Mouse (Mus musculus): ENCODE measurements around the gene Rgsl1. TPM values are rescaled to one million over a fixed set of nuclear protein-coding genes. Genes with fewer than 3 reads are reported as not detected.
"Not testable (repeated sequence)": the region's sequence is repeated elsewhere in the genome, so short reads cannot be mapped to it uniquely, and the experiment has no call there.

The Rgsl1 gene
- total RNA-seq, 2 experiments from 2014 or later, result 0.18 TPM; not detected in 1

DNA sequence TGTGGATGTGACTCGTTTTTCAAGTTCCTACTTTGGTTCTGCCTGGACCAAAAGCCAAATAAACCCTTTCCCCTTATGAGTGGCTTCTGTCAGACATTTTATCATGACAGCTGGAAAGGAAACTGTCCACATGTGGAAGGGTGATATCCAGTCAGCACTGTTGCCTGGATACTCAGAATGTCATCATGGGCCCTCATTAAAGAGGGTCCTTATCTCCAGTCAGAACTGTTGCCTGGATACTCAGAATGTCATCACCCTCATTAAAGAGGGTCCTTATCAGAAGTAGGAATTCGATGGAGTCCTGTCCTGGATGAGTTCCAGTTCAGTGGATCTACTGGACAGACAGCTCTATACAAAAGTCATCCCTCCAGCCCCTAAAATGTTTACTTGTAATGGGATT lies 29.7 kb downstream of the Rgsl1 start:
- DNase-seq, result no peak
- H3K27ac ChIP-seq, result no peak overlapping the region
- no peak overlapping the region for H3K4me3 ChIP-seq
- no peak for TF ChIP-seq CTCF (IDR thresholded peaks at IDR 0.05)
- intact Hi-C loops (cut with DNase I), result no loop called here

DNA sequence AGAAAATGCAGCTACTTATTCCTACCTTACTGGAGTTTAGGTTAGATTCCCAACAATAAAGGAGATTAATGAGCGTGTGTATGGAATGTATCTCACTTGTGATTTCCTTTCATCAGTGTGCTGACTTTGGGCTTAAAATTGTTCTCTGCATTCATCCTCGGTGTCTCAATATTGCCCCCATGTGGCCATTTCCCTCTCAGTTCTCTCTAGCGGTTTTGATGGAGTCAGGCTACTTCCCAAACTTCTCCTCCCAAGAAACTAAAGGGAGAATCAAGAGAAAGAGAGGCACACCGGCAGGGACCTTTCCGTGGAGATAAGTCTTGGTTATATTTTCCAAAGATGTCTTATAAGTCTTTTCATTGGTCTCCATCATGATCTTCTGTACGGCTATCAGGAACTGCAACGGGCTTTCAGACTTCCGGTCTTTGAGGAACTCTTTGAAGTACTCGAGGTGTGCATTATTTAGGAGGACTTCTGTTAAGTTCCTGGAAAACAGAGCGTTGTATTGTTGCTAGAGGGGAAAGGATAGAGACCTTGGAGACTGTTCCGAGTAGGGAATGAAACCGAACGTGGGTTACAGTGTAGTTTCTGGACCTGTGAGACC lies 36.5 kb downstream of the Rgsl1 start:
- peak; percentile 76 for TF ChIP-seq CTCF (IDR thresholded peaks at IDR 0.05)
- Histone ChIP-seq H3K27ac (no peak overlapping the region), H3K4me3 (peak overlapping the region; percentile 56)
- peak; percentile 50 for DNase-seq
- intact Hi-C loops (cut with DNase I), result loop anchor here (5.0 kb wide), 1 partner anchor 250 kb away; no protein-coding TSS in a partner anchor

DNA sequence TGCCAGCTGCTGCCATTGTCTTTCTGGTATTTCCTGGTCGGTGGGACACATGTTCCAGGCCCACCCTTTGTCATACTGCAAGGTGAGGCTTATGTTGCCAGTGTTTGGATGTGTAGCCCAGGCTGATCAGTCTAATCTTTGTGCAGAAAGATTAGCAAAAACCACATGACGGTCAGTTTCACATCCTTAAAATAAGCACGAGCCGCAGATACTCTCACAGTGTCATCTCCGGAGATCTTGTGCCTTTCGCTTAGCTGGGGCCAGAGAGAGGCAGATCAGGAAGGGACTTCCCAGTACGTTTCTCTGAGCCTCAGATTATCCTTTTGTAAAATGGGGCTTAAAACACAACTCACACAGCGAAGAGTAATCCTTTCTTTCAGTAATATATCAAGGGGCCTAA lies 40.4 kb downstream of the Rgsl1 start:
- Histone ChIP-seq H3K27ac (peak overlapping the region; percentile 62; the same call in 1 of the 2 replicates), H3K4me3 (no peak overlapping the region)
- intact Hi-C loops (cut with DNase I), result no loop called here
- DNase-seq, result no peak
- no peak for TF ChIP-seq CTCF (IDR thresholded peaks at IDR 0.05)

DNA sequence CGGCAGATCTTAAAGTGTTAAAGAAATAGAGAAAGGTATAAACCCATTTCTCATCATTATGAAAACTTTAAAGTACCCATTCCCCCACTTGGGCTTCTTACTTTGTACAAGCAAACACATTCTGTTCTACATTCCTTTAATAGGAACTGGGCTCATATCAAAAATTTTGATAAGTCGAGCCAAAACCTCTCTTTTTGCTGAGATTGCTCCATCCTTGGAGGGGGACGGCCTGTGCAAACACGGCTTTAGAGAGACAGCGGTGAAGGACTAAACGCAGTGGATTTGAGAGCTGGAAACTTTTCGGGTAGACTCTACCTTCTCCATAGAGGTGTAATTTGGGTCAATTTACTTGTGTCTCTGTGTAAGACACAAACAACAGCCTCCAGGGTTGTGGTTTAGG lies 41.3 kb downstream of the Rgsl1 start:
- DNase-seq, result no peak
- peak overlapping the region; percentile 62 for H3K27ac ChIP-seq
- H3K4me3 ChIP-seq, result peak overlapping the region; percentile 16; the same call in 1 of the 2 replicates
- intact Hi-C loops (cut with DNase I), result no loop called here
- TF ChIP-seq CTCF (IDR thresholded peaks at IDR 0.05), result no peak

DNA sequence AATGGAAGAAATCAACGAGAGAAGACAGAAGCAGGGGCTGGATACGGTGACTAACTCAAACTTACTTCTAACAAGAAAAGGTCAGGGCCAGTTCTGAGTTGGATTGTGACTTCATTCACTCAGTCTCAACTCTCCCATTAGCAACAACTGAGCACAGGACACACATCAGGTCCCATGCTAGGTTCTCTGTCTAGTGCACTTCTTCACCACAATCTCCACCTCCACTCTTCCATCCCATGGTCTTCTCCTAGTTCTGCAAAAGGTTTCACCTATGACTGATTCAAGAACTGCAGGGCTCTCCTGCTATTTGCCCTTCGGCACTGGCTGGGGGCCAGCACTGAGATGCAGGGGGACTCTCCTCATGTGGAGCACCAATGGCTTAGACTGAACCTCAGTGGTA lies 49.7 kb downstream of the Rgsl1 start:
- intact Hi-C loops (cut with DNase I), result no loop called here

DNA sequence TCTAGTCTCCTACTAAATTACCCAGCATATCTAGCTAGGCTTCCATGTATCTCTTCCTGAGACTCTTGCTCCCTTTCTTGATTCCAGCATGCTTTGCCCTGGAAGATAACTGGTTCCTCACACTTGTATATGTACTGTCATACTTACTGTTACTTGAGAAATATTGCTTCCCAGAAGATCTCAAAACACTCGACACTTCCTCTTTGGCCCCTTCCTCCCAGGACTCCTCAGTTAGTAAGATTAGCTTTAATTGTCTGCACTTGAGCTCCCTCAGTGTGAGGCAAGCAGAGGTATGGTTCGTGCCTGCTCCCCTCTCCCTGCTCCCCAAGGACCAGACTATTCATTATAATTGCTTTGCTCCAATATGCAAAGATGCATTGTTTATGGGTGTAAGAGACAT lies 53.2 kb downstream of the Rgsl1 start:
- no peak for TF ChIP-seq CTCF (IDR thresholded peaks at IDR 0.05)
- Histone ChIP-seq H3K27ac (no peak overlapping the region), H3K4me3 (no peak overlapping the region)
- intact Hi-C loops (cut with DNase I), result no loop called here
- DNase-seq, result no peak

More for the DNA sequence above, 49.7 kb downstream of the Rgsl1 start:
- TF ChIP-seq CTCF (IDR thresholded peaks at IDR 0.05), result no peak
- H3K4me3 ChIP-seq, result no peak overlapping the region
- DNase-seq, result no peak
- H3K27ac ChIP-seq, result no peak overlapping the region

DNA sequence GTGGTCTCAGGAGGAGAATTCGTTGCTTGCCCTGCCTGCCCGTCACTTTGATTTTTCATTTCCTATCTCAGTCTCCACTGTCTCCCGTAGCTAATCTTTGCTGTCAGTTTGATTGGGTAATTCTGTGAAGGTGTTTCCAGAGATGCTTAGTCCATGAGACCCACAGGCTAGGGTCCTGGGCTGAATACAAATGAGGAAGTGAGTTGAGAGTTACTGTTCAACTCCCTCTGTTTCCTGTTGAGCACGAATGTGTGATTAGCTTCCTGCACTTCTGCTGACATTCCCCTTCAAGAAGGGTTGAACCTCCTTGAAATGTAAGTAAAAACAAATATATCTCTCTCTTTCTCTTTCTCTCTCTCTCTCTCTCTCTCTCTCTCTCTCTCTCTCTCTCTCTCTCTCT lies 58.3 kb downstream of the Rgsl1 start:
- intact Hi-C loops (cut with DNase I), result no loop called here
- Histone ChIP-seq H3K27ac (no peak overlapping the region), H3K4me3 (no peak overlapping the region)
- no peak for TF ChIP-seq CTCF (IDR thresholded peaks at IDR 0.05)
- DNase-seq, result no peak

DNA sequence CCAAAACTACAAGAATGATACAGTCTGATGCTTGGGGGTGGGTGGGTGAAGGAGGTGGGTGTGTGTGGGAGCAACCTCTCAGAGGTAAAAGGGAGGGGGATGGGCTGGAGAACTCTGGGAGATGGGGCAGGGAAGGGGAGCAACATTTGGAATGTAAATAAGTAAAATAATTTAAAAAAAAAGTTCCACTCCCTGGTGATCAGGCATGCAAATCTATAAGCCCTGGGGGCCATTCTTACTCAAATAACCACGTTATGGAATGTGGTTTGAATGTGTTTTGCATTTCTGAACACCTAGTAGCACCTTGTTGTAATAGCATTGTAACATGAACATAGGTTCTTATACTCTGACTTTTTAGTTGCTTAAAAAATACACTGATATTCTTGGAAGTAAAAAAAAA lies 60.6 kb downstream of the Rgsl1 start:
- TF ChIP-seq CTCF (IDR thresholded peaks at IDR 0.05), result no peak
- no peak for DNase-seq
- intact Hi-C loops (cut with DNase I), result no loop called here
- Histone ChIP-seq H3K27ac (no peak overlapping the region), H3K4me3 (no peak overlapping the region)

DNA sequence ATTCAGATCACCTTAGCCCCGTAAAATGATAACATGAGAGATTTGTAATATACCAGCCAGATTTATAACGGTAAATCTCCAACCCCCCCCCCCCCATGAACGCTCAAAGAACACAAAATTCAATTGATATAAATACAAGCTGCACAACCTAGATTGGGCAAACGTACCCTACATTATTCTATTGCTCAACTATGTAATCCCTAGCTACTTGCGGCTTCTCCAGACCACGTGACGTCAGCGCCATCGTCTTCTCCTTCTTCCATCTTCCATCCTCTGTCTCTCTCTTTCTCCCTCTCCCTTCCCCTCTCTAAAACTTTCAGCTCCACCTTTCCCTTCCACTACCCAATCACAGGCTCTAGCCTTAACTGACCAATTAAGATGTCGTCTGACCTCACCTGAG lies 65.7 kb downstream of the Rgsl1 start:
- Histone ChIP-seq H3K4me3 (no peak overlapping the region), H3K27ac (no peak overlapping the region)
- TF ChIP-seq CTCF (IDR thresholded peaks at IDR 0.05), result no peak
- intact Hi-C loops (cut with DNase I), result no loop called here
- no peak for DNase-seq

DNA sequence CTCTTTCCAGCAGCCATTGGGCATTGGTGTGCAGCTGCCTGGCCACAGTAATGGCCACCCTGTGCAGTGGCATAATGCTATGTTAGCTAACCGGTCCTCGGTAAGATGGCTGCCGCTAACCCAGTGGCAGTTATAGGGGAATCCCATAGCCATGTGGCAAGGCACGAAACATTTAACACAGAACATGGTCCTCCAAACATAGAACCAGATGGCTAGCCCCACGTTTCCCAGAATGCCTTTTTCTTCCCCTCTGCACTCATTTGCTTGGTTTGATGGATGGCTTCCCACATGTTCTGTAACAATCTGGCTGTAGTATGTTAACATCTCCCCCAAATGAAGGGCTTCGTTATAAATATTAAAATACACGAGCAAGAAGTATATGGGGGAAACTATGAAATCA lies 67.7 kb downstream of the Rgsl1 start:
- Histone ChIP-seq H3K27ac (no peak overlapping the region), H3K4me3 (no peak overlapping the region)
- no peak for TF ChIP-seq CTCF (IDR thresholded peaks at IDR 0.05)
- intact Hi-C loops (cut with DNase I), result no loop called here
- DNase-seq, result no peak

DNA sequence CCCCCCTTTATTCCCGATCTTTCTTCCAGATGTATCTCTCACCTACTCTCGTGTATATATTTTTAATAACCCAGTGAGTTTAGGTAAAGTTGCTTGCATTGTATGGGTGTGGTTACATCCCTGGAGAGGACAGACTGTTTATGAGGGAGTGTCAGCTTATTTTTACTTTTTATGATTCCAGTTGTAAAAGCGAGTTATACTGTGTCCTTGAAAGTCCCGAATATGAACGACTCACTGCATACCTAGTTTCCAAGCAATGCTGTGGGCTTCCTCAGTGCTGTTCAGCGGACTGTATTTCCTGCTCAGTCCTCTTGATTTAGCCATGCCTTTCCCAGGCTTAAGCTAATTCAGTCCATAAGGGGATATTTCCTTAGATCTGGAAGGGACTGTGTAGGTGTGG lies 68.8 kb downstream of the Rgsl1 start:
- DNase-seq, result no peak
- intact Hi-C loops (cut with DNase I), result no loop called here
- no peak for TF ChIP-seq CTCF (IDR thresholded peaks at IDR 0.05)
- H3K27ac ChIP-seq, result no peak overlapping the region
- H3K4me3 ChIP-seq, result no peak overlapping the region

DNA sequence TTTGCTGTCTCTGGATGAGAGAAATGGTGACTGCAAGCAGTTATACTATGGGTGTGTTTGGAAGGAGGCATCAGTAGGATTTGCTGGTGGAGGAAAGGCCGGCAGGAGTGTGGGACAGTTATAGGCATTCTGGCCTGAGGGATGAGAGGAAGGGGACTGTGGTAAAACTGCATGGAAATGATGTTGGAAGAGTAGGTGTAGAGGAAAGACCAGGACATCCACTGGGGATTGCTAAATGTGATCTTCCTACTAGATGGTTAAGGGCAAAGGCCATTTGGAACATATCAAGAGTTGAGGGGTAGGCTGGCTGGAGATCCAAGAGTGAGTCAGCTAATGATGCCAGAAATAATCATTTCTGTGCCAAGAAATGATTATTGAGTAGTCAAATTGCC lies 73.2 kb downstream of the Rgsl1 start:
- Histone ChIP-seq H3K27ac (no peak overlapping the region), H3K4me3 (no peak overlapping the region)
- intact Hi-C loops (cut with DNase I), result no loop called here
- DNase-seq, result no peak
- no peak for TF ChIP-seq CTCF (IDR thresholded peaks at IDR 0.05)

DNA sequence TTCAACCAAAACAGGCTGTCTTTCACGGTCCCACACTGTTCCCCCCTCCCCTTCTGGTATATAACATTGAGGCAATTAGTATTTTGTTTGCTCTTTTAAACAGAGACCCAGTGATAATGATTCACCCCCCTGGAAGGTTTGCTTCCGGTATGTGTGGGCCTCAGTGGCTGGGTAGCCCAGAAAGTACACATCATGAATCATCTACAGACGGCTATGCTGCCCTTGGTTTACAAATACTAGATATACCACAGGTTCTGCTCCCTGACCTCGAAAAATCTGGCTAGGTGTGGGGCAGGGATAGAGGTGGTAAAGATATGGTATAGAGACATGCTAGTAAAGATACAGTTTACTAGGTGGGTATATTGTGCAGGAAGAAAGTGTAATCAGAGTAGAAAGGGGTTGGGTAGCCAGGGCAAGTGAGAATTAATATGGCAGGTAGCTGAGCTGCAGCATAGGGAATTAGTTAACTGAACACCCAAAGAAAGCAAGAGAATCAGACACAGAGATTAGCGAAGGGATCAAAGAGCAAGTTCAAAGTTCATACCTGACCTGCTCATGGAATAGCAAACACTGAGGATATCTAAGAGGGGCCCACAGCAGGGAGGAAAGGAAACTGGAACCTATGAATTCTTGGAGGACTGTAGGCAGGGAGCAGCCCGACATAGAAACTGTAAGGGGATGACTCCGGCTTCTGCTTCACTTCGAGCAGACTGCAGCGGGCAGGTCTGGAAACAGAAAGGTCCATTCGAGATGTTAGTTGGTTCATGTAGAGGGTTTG lies 73.8 kb downstream of the Rgsl1 start:
- intact Hi-C loops (cut with DNase I), result no loop called here
- no peak overlapping the region for H3K4me3 ChIP-seq
- no peak overlapping the region for H3K27ac ChIP-seq
- no peak for DNase-seq
- TF ChIP-seq CTCF (IDR thresholded peaks at IDR 0.05), result no peak

DNA sequence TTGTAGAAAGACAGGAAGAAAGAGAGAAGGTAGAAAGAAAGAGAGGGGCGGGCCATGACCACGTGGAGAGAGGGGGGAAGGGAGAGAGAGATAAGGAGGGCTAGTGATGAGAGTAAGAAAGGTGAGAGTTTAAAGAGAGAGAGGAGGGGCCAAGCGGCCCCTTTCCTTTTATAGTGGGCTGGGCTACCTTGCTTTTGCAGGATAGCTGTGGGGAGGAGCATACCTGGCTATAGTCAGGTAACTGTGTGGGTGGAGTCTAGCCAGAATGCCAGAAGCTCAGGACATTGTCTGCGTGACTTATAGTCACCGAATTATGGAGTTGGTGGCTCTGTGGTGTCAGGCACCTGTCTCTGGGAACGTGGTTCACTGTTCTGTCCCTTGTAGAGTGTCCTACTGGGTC lies 74.4 kb downstream of the Rgsl1 start:
- H3K27ac ChIP-seq; DNase-seq; H3K4me3 ChIP-seq; intact Hi-C loops (cut with DNase I): not testable (repeated sequence)
